Mouse (Mus musculus): Measurements from ENCODE around the gene Ppm1k.
"Not testable (repeated sequence)": the region's sequence is repeated elsewhere in the genome, so short reads cannot be mapped to it uniquely, and the experiment has no call there.

The Ppm1k gene

GRCm38 (mm10) chr6:57535386-57535936 is at the start of gene Ppm1k:
Ppm1k (minus strand) TSS chr6:57535468.
- peak; percentile 97 for DNase-seq (ENCODE audit: low spot score)

DNA sequence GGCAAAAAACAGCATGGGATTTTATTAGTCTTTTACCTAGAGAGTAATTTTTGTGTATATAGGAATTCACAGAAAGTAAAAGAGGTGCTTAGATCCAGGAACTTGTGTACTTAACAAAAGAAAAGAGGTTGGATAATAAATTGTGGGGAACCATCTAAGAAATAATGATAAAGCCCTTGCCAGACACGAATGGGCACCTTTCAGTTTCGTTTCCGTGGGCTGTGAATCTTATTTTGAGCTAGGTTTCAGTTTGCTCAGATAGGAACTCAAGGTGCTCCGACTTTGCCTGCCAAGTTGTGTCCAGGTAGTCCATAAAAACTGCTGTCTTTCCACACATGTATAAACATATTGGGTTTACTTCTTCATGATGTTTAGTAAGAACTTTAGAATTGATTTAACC is 47.1 kb upstream of the Ppm1k start:
- DNase-seq (ENCODE audit: low spot score), result no peak

- no peak for DNase-seq (ENCODE audit: low spot score)
Measured at GRCm38 (mm10) chr6:57581595-57581994, 46.3 kb upstream of the Ppm1k start.

GRCm38 (mm10) chr6:57580881-57581548 is 45.7 kb upstream of the Ppm1k start, which contains the start of gene Herc6:
Herc6 (plus strand) TSS chr6:57581000.
- peak; percentile 71 for DNase-seq (ENCODE audit: low spot score)

DNA sequence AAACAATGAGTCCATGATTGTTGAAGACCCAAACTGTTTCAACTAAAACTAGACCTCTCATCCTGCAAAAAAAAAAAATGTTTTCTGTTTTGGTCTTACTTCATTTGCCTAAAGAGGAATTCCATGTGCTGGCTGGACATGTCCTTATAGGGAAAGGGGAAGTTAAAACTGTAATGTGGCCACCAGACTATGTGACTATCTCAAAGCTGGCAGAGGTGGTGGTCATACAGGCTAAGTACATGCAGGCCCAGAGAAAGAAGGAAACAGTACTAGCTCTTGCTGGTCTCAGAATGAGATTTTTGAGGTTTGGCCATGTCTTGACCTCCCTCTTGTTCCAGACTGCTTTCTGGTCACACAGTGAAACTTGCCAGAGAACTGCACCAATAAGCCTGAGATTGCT is 36.3 kb upstream of the Ppm1k start:
- no peak for DNase-seq (ENCODE audit: low spot score)

DNA sequence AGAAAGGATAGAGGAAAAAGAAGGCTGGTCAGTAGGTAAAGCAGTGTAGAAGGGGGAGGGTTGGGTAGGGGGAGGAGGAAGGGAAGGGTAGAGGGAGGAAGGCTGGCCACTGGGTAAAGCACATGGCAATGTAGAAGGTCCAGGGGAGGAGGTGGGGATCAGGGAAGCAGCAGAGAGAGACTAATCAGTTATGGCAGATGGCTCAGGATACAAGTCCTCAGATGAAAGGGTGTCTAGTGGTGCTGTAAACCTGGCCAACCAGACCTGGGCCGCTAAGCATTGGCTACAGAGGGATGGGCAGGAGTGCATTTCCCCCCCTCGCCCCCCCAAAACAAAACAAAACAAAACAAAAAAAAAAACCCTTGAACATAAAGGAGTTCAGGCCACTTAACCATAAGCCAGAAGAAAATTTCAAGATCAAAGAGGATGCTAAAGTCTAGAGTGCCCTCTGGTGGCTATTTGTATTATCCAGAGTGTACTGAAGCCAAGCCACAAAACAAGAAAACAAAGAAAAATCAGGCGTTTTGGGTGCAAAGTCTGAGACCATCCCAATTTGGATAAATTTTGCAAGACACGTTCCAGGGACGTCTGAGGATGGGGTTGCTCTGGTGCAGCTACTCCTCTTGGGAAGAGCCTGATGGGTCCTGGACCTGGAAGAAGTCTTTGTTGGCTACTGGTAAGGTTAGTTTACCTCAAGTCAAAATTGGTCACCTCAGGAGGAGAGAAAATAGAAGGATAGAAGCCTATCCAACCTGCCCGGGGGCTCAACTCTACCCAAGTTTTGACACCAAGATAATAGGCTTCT is 35.1 kb upstream of the Ppm1k start:
- no peak for DNase-seq (ENCODE audit: low spot score)

DNA sequence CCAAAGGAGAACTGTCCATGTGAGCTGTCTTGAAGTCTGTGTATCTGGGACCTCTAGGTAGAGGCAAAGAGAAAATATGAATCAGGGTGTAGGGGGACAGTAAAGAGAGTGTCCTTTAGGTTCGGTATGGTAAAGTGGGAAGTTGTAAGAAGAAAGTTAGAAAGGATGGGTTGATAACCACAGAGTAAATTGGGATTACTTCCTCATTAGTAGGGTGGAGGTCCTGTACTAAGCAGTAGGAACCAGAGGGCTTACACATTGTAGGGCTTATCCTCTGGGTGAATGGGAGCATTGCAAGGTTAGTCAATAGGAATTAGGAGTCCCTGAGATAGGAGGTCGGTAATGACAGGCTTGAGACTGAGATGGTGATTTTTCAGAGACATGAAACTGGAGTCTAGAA is 32.4 kb upstream of the Ppm1k start:
- DNase-seq (ENCODE audit: low spot score), result no peak

DNA sequence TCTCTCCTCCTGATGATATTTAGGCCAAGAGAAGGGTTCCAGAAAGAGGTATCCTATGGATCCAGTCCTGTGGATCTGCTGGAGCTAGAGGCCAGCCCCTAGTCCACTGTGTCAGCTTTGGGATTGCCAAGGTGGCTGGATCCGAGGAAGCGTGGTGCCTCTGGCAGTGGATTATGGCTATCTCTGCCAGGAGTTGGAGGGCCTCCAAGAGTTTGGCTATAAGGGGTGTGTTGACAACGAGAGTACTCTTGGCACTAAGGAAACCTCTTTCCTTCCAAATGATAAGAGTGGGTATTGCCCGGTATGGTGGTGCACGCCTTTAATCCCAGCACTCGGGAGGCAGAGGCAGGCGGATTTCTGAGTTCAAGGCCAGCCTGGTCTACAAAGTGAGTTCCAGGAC is 30.2 kb upstream of the Ppm1k start:
- DNase-seq (ENCODE audit: low spot score), result no peak

DNA sequence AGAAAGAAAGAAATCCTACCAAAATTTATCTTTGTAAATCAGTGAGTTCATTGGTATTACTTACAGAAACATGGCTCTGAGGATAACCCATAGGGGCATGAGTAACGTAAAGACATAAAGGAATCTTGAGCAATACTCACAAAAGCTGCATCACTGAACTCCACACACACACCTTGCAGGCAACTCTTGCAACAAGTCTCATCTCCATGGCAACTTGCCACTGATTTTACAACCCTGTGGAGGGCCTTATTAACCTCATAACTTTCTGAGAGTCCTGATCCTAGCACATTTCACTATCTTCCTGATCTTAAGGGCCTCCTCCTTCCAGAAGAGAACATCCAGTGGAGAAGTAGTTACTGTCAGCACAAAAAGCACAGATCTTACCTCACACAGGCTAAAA is 28.2 kb upstream of the Ppm1k start:
- DNase-seq (ENCODE audit: low spot score), result no peak

- no peak for DNase-seq (ENCODE audit: low spot score)
Measured at GRCm38 (mm10) chr6:57557796-57558317, 22.6 kb upstream of the Ppm1k start.

DNA sequence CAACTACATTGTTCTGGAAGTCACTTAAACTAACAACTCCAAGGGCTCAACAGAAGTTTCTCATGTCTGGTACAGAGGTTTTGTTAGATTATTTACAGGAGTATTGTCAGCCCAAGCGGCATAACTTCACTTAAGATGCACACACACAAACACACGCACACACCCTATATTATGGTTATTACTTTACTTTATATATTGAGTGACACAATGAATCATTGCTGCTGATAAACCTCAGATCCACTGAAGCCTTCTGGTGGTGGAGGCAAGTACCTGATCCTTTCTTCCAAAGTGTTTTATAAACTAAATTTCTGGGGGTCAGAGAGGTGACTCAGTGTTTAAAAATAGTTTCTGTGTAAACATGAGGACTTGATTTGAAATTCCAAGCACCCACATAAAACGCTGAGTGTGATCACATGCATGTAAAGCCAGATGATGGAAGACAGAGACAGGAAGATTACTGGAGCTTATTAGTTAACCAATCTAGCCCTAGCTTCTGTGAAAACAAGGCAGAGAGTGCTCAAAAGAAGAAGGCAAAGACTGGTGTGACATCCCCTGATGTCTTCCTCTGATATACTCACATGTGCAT is 16.0 kb upstream of the Ppm1k start:
- DNase-seq (ENCODE audit: low spot score), result no peak

DNA sequence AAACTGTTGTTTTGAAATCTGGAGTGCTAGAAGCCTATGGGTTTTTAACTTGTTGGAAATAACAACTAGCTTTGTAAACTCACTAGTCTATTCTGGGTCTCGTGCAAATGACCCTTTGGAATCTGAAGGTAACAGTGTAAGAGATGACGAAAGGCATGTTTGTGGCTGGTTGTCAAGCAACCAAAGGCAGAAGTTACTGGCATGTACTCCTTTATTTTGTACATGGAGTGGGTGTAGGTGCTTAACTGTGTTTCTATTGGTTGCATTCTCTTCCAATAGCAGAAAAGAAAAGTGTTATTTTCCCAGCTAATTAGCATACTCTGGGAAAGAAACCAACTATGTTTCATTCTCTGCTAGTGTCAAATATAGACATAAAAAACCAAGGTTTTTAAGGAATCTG is 9.6 kb upstream of the Ppm1k start:
- DNase-seq (ENCODE audit: low spot score), result no peak

GRCm38 (mm10) chr6:57543591-57543990 is 8.3 kb upstream of the Ppm1k start:
- not testable (repeated sequence) for DNase-seq (ENCODE audit: low spot score)

- DNase-seq (ENCODE audit: low spot score), result no peak
Measured at GRCm38 (mm10) chr6:57541737-57542335, 6.6 kb upstream of the Ppm1k start.

DNA sequence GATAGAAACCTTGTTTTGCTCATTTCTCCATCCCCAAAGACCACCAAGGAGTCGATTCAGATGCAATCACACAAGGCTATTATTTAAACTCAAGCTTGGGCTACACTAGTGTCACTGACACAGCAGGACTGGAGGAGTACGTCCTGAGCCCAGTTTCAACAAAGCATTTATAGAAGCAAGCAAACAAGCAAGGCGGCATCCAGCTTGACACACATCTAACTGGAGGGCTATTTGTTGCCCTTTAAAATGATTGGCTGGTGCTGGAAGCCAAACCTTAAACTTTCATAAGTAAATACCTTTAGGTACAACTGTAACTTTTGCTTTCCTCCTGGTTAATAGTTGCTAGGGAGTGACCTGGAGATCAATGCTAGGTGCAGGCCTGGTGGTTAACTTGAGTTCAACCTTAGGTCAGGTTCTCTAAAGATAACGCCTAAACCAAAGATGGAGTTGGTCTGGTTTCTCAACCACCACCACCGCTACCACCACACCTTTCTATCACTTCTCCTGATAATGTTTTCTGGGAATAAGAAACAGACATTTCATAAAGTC is 5.8 kb upstream of the Ppm1k start:
- no peak for DNase-seq (ENCODE audit: low spot score)

DNA sequence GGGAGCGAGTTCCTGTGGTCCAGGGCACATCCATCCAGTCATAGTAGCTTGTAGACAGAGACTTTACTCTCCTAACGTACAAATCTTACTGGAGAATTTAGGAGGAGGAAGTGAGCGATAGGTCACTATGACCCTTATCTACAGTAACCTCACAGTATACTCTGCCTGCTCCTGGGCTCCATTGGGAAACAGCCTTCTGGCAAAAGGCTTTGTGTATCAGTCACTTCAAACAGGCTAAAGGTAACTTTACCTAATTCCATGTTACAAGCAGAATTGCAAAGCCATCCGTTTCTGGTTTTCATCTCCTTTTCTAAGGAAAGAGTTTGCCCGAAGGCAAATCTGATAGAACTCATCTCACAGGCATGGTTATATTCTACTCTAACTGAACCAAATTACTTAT is 2.6 kb upstream of the Ppm1k start:
- DNase-seq (ENCODE audit: low spot score), result no peak

- no peak for DNase-seq (ENCODE audit: low spot score)
Measured at GRCm38 (mm10) chr6:57535971-57536669, 852 bp upstream of the Ppm1k start.

DNA sequence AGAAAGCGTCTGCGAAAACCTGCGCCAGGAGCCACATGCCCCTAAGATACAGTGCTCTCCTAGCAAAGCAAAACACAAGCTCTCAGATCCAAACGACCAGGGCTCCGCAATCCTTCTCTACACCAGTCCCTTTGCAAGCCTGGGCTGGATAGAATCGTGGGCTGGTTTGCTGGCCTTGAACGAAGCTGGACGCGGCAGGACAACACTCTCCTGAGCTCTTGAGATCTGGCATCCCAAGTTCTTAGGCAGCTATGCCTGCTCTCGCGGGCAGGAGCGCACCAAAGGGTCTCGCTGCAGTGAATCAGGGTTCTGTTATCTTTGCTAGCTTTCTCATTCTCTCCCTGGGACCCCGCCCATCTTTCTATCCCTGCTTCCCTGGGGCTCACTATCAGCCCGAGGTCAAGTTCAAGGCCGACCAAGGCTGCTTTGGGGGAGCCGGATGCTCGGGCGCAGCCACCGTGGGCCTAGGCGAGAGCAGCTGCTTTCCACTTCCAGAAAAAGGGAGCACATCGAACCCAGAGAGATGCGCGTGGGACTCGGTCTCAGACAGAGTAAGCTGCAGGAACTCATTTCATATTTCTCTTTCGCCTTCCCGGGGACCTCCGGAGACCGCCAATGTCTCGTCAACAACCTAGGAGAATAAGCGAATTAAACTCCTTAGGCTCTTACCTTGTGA is 519 bp downstream of the Ppm1k start:
- DNase-seq (ENCODE audit: low spot score), result peak; percentile 61

GRCm38 (mm10) chr6:57534231-57534610 is 1.0 kb downstream of the Ppm1k start:
- DNase-seq (ENCODE audit: low spot score), result peak; percentile 36

GRCm38 (mm10) chr6:57533410-57533809 is 1.9 kb downstream of the Ppm1k start:
- DNase-seq (ENCODE audit: low spot score), result no peak

GRCm38 (mm10) chr6:57532022-57532421 is 3.2 kb downstream of the Ppm1k start:
- DNase-seq (ENCODE audit: low spot score), result no peak

All from ovary, postnatal 36 days (tissue).